Mouse (Mus musculus) right cerebral cortex, adult 2 months (tissue): ENCODE results near the gene Rpp38.
A peak's percentile ranks its signal among the peaks of the same experiment; 100 is the strongest.

ENCODE experiments used
- DNase-seq, 2 experiments: peaks; one replicate each; pipeline ENCODE4 v3.0.0; 2021 to 2022; ENCODE audit warnings: low spot score in 2 of 2

The Rpp38 gene

GRCm38 (mm10) chr2:3332484-3333242 is at the start of gene Rpp38:
Gene Rpp38, minus strand, starts transcription at chr2:3332643.
- DNase-seq: peak; percentile 99 to 100

DNA sequence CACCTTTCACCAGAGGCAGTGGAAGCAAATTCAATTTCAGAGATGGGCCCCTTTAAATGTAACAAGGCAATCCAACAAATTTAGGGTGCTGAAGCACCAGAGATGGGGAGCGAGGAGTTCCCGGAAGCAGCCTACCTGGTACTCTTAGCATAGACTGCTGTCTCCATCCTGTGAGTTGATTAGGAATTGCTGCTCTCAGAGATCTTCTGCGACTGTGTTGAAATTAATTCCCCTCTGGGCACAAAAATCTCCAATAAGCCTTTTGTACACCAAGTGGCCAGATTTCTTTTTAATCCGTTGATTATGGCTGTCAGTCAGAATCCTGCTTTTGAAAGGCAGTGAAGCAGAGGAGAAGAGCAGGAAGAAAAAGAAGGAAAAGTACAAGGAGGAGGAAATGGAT is 32.7 kb upstream of the Rpp38 start:
- no peak for DNase-seq

- no peak for DNase-seq
These were observed 28.6 kb upstream of the Rpp38 start for GRCm38 (mm10) chr2:3361067-3361466.

DNA sequence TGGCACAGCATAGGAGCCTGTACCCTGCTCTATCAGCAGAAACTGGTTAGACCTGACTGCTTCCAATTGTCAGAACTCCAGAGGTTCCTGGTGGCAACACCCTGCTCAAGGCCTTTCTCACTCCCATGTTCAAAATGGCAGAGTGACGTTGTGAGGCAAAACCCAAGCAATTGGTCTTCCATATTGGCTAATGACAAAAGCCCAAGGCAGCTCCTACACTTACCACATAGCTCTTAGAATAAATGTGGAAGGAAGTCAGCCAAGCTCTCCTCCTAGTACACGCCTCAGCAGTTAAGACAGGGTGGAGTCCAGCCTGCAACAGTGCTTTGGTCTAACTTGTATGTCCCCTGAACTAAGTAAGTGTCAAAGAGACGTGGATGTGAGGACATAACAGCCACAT is 25.4 kb upstream of the Rpp38 start:
- no peak for DNase-seq

DNA sequence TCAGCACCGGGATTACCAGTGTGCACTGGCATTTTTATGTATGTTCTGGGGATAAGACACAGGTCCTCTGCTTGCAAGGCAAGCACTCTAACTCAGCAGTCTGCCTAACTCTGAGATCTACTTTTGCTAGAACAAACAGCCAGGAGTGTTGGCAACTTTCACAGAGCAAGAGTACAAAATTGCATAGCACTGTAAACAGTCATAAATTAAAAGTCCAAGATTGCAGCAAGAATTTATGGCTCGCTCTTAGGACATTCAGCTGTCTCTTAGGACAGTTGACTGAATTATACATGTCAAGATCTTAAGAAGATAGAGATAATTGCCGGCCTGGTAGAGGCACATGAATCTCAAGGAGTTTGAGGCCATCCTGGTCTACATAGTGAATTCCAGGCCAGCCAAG is 23.9 kb upstream of the Rpp38 start:
- DNase-seq: no peak

GRCm38 (mm10) chr2:3355793-3356192 is 23.4 kb upstream of the Rpp38 start:
- no peak for DNase-seq

- DNase-seq: no peak
These were observed 20.7 kb upstream of the Rpp38 start for GRCm38 (mm10) chr2:3353160-3353559.

DNA sequence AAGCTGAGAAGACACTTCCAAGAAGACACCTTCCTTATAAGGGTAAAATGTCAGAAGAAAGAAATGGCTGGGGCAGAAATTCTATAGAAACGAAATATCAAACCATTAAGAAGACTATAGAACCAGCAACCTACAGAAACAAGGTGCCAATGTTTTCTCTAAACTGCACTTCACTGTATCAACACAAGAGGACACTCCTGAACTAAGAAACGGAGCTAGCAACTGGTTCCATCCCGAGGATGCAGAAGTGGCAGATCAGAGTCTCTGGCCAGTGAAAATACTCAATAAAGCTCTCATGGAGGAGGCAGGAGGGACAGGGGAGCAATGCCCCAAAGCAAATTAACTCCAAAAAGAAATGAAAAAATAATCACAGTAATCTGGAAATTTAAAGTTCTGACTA is 16.5 kb upstream of the Rpp38 start:
- DNase-seq: peak in 1 of 2 experiments; percentile 36

DNA sequence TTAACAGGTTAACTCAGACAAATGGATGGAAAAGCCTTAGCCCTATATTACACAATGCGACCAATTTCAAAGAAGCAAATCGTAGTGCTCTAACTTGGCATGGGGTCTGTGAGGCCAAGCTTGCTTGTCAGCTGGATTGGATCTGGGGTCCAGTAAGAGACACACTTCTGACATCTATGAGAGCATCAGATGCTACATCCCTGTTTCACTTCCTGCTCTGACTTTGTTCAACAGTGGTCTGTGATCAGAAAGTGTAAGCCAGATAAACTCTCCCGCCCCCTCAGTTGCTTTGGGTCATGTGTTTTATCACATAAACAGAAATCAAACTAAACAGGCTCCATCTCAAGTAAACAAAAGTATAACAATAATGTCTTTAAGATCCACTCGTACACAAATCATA is 16.0 kb upstream of the Rpp38 start:
- DNase-seq: no peak

DNA sequence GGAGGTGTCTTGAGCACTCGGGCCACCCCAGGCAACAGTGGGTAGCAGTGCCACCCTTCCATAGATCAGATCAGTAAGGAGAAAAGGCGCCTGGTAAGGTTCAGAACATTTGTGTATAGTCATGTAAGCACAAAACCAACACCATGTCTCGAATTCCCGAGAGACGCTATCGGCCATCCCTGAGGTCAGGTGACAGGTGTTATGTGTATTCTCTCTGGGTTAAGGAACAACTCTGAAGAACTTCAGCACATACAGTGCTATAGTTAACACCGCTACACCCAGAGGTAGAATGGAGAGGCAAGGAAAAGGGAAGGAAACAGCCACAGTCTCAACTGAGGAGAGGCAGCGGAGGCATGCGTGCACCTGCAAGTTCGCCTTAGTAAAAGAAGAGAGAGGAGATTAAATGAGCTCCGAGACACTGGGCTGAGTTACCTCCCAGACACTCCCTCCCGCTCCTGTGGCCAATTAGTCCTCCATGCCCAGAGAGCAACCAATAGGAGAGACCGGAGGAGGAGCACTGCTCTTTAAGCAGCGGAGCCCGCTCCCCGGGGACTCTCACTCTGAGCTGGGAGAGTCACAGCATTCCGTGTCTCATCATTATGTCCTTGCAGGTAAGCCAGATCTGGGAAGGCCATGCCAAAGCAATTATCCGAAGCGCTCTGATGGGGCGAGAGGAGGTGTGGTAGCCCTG is 3.3 kb upstream of the Rpp38 start, which contains the start of gene Acbd7:
Gene Acbd7, plus strand, starts transcription at position 558 of the 691 bp plus-strand sequence.
- DNase-seq: peak; percentile 60 to 76

DNA sequence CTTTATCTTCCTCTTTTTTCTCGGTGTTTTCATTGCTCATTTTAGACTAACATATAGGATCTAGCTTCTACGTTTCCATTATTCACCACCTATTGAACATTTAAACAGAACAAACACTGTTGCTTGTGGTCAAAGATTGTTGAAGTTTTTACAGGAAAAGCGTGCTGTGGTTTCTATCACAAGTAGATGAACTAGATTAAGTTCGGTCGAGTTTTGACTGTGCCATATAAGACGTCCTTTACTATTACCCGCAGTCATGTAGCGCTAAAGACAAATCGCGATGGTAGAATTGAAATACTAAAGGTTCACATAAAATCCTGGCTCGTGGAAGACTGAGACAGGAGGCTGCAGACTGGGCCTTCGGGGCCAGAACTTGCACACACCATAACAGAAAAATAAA is 1.3 kb upstream of the Rpp38 start:
- no peak for DNase-seq

DNA sequence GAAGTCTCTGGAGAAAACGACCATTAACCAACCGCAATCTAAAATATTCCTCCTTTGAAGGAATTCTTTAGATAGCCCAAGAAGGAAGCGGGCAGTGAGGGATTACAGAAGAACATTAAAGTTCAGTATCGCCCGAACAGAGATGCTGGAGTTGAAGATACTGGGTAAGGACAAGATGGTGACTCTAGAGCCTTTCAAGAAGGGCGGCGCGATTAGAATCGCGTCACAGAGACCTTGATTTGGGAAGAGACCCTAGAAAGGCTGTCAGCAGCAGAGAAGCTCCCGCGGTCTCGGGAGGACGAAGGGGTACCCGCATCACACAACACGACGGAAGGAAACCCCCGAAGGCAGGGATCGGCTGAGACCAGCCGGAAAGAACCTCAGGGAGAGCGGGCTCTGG is 387 bp downstream of the Rpp38 start:
- DNase-seq: no peak

GRCm38 (mm10) chr2:3331071-3331703 is 1.3 kb downstream of the Rpp38 start:
- no peak for DNase-seq

- peak; percentile 29 to 40 for DNase-seq
These were observed 5.1 kb downstream of the Rpp38 start for GRCm38 (mm10) chr2:3327351-3327750.

DNA sequence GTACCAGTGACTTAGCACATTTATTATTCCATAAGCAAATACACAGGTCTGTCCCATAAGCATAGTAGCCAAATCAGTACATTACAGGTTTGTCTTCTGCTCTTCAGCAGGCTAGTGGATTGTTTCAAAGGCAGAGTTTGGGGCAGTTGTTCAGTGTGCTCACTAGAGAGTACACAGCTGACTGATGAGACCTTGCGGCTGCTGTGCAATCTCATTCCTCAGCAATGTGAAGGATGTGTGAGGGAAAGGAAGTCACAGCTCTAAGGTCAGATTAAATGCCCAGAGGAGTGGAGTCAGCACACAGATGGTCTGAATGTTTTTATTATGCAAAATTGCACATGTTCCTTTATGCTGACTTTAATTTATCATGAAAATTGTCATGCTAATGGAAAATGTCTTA is 5.9 kb downstream of the Rpp38 start:
- no peak for DNase-seq

- no peak for DNase-seq
These were observed 7.9 kb downstream of the Rpp38 start for GRCm38 (mm10) chr2:3324381-3325130.

DNA sequence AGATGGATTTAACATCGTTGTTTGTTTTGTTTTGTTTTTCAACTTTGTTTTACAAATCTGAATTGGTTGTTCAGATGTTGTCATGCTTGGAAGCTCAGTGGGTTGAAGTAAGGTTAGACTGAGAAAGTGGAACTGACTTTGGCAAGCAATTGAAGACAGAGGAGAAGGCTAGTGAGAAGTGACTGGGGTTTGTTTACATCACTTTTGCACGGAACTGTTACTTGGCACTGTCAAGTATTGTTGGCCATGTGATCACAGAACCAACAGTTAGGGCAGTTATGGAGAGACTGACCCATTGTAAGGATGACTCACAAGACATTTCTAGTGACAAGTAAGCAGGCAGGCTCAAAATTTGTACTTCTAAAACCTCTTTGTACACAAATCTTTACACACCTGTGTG is 9.3 kb downstream of the Rpp38 start:
- no peak for DNase-seq

GRCm38 (mm10) chr2:3305426-3306025 is 26.9 kb downstream of the Rpp38 start:
- DNase-seq: peak; percentile 21 to 59

DNA sequence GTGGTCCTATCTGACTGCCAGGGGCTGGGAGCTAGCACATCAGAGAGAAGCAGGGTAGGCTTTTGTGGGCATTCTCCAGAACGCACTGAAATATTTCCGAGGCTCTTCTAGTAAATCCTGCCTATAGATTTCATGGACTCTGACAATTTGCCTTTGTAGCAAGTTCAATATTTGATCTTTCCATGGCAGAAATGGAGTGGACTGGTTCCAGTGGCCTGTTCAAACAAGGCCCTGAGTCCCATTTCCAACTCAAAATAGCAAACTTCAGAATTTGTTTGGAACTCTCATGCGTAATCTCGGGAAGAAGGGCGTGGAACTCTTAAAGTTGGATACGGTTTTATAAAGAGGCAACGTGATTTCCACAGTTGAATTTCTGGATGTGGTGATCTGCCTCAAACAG is 36.6 kb downstream of the Rpp38 start:
- no peak for DNase-seq

- no peak for DNase-seq
These were observed 40.3 kb downstream of the Rpp38 start for GRCm38 (mm10) chr2:3292170-3292569.

GRCm38 (mm10) chr2:3289581-3289980 is 42.9 kb downstream of the Rpp38 start:
- no peak for DNase-seq

- no peak for DNase-seq
These were observed 46.2 kb downstream of the Rpp38 start for GRCm38 (mm10) chr2:3286243-3286642.
